Mouse (Mus musculus) spleen, adult 2 months (tissue): ENCODE measurements around the gene Pdlim1. TPM values are rescaled to one million over a fixed set of nuclear protein-coding genes. Genes with fewer than 3 reads are reported as not detected.

Experiments
- DNase-seq, 2 experiments: peaks; one replicate each; pipeline versions ENCODE4 v3.0.0 to v3.0.0-alpha.2; 2012 to 2021; ENCODE audit warnings: low spot score in 2 of 2, low read depth in 1 of 2
- H3K27ac ChIP-seq: fragments of 200-500 bp; 2 replicates; pipeline ENCODE4 v1.5.1; 2012; ENCODE audit warnings: low read length, inconsistent platforms; ENCODE audit not compliant: insufficient read depth
- H3K27me3 ChIP-seq: fragments of 200-500 bp; 2 replicates; pipeline ENCODE4 v1.6.1; 2012; ENCODE audit warnings: mild to moderate bottlenecking, moderate library complexity, low read length, inconsistent platforms; ENCODE audit not compliant: control insufficient read depth, insufficient read depth
- H3K36me3 ChIP-seq: fragments of 200-500 bp; 2 replicates; pipeline ENCODE4 v1.6.1; 2012; ENCODE audit warnings: mild to moderate bottlenecking, low read length, inconsistent platforms; ENCODE audit not compliant: control insufficient read depth, insufficient read depth
- H3K4me1 ChIP-seq: fragments of 200-500 bp; 2 replicates; pipeline ENCODE4 v1.6.1; 2011; ENCODE audit warnings: inconsistent platforms; ENCODE audit not compliant: control insufficient read depth, insufficient read depth, insufficient read length
- H3K4me3 ChIP-seq: fragments of 200-500 bp; 2 replicates; pipeline ENCODE4 v1.5.1; 2011; ENCODE audit warnings: mild to moderate bottlenecking, inconsistent platforms; ENCODE audit not compliant: insufficient read depth, insufficient read length; ENCODE audit errors: extremely low read depth
- CTCF ChIP-seq: fragments of 200-500 bp; IDR thresholded peaks from 2 replicates; pipeline ENCODE4 v1.5.1; 2011; ENCODE audit warnings: mild to moderate bottlenecking, inconsistent platforms; ENCODE audit not compliant: insufficient read depth, insufficient read length, insufficient replicate concordance; ENCODE audit errors: extremely low read depth
- POLR2A ChIP-seq: fragments of 200-500 bp; IDR thresholded peaks from 2 replicates; pipeline ENCODE4 v1.6.1; 2011; ENCODE audit warnings: low read depth, low read length, inconsistent platforms
- WGBS: fragments of 180-500 bp; shearing (Covaris S2); methylation state at CpG from one replicate; pipeline ENCODE4 v1.1.7; 2018; 5-methylcytosine and 5-hydroxymethylcytosine counted together
- polyA plus RNA-seq: library from polyadenylated mRNA; depleted of rRNA; stranded (reverse); fragments of >200 nt; gene quantifications from 2 replicates; pipeline ENCODE4 v1.2.3, GENCODE M21; 2012

The Pdlim1 gene
- polyA plus RNA-seq, 1 experiment, result 41.4 TPM

GRCm38 (mm10) chr19:40309911-40310310 is 38.3 kb upstream of the Pdlim1 start:
- no peak overlapping the region for H3K4me3 ChIP-seq
- 94% methylated on average over 12 of the region's 12 CpGs for WGBS
- H3K36me3 ChIP-seq, result no peaks in the 10 kb centered on the region
- no peaks in the 10 kb centered on the region for H3K27me3 ChIP-seq
- H3K27ac ChIP-seq, result no peak overlapping the region
- no peak for DNase-seq
- H3K4me1 ChIP-seq, result no peaks in the 10 kb centered on the region
- no peak for TF ChIP-seq POLR2A
- TF ChIP-seq CTCF, result no peak

- 71% methylated on average over 7 of the region's 7 CpGs for WGBS
- Histone ChIP-seq H3K36me3 (no peaks in the 10 kb centered on the region), H3K27ac (peak overlapping the region; percentile 24; the same call in 1 of the 2 replicates), H3K27me3 (no peaks in the 10 kb centered on the region), H3K4me1 (no peaks in the 10 kb centered on the region), H3K4me3 (no peak overlapping the region)
- DNase-seq, result no peak
- TF ChIP-seq CTCF (no peak), POLR2A (no peak)
Measured at GRCm38 (mm10) chr19:40307550-40307949, 35.9 kb upstream of the Pdlim1 start.

DNA sequence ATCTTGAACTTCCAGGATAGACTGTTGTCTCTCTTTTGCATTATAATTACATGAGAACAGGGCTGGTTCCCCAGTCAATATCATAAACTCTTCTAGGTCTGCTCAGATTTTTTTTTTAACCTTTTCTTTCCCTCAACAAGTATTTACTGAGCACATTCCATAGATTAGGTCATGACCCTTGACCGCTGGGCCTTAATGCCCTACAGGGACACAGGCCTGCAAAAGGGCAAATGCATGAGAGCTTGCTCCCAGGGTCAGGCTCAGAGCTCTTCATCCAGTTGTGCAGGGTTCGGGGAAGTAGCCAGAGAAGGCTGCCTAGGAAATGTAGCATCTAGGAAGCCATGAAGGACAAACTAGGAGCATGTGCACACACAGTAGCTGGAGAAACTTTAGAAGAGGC is 35.0 kb upstream of the Pdlim1 start:
- Histone ChIP-seq H3K27me3 (no peaks in the 10 kb centered on the region), H3K4me1 (no peaks in the 10 kb centered on the region), H3K4me3 (no peak overlapping the region), H3K36me3 (no peaks in the 10 kb centered on the region), H3K27ac (no peak overlapping the region)
- DNase-seq, result no peak
- no peak for TF ChIP-seq POLR2A
- TF ChIP-seq CTCF, result no peak
- 94% methylated on average over 2 of the region's 2 CpGs for whole genome bisulfite sequencing

GRCm38 (mm10) chr19:40305456-40305855 is 33.8 kb upstream of the Pdlim1 start:
- no peak overlapping the region for H3K27ac ChIP-seq
- 84% methylated on average over 7 of the region's 7 CpGs for WGBS
- H3K36me3 ChIP-seq, result no peaks in the 10 kb centered on the region
- H3K4me3 ChIP-seq, result no peak overlapping the region
- DNase-seq, result no peak
- H3K4me1 ChIP-seq, result no peaks in the 10 kb centered on the region
- H3K27me3 ChIP-seq, result no peaks in the 10 kb centered on the region
- TF ChIP-seq CTCF (no peak), POLR2A (no peak)

- no peaks in the 10 kb centered on the region for H3K36me3 ChIP-seq
- no peak for DNase-seq
- WGBS, result 94% methylated on average over 9 of the region's 9 CpGs
- H3K4me1 ChIP-seq, result no peaks in the 10 kb centered on the region
- H3K27ac ChIP-seq, result no peak overlapping the region
- TF ChIP-seq POLR2A, result no peak
- TF ChIP-seq CTCF, result no peak
- H3K27me3 ChIP-seq, result no peaks in the 10 kb centered on the region
- H3K4me3 ChIP-seq, result no peak overlapping the region
Measured at GRCm38 (mm10) chr19:40302916-40303315, 31.3 kb upstream of the Pdlim1 start.

GRCm38 (mm10) chr19:40302477-40302876 is 30.8 kb upstream of the Pdlim1 start:
- DNase-seq, result no peak
- TF ChIP-seq CTCF, result no peak
- Histone ChIP-seq H3K27me3 (no peaks in the 10 kb centered on the region), H3K27ac (no peak overlapping the region), H3K4me1 (no peaks in the 10 kb centered on the region), H3K4me3 (no peak overlapping the region), H3K36me3 (no peaks in the 10 kb centered on the region)
- 91% methylated on average over 5 of the region's 5 CpGs for WGBS

DNA sequence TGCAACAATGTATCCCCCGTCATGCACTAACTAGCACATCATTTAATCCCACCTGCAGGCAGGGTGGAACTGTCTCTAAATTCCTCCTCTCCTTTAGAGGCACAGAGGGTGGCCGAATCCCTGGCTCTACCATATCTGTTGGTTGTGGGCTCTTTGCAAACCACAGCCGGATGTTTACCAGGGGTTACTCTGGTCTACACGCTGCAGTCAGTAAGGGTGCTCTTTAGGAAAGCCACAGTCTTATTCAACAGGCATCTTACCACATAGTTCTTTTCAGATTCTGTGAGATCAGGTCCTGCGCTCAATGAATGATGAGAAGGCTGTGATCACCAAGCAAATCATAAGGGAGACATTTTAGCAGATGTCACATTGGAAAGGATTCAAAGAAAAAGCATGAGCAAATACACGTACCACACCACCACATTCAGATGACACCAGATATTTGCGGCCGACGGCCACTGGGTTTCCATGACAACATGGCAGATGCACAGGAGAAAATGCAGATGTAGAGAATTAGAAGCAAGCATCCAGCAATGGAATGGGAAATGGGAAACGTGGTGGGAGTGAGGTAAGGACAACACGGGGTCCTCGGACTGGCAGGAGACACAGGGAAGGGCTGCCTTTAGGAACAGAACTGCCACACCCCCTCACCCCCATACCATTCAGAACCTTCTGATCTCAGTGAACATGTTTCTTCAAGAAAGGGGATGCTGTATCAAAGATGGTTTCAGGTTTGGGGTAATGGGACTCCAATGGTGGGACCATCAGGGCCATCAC is 28.5 kb upstream of the Pdlim1 start:
- no peaks in the 10 kb centered on the region for H3K36me3 ChIP-seq
- no peak overlapping the region for H3K4me3 ChIP-seq
- no peak for TF ChIP-seq POLR2A
- no peak for TF ChIP-seq CTCF
- WGBS, result 79% methylated on average over 12 of the region's 12 CpGs
- DNase-seq, result no peak
- H3K27ac ChIP-seq, result no peak overlapping the region
- no peaks in the 10 kb centered on the region for H3K27me3 ChIP-seq
- no peaks in the 10 kb centered on the region for H3K4me1 ChIP-seq
